22 mouse cellular contexts compared by ENCODE assay signal in the genomic region with DNA sequence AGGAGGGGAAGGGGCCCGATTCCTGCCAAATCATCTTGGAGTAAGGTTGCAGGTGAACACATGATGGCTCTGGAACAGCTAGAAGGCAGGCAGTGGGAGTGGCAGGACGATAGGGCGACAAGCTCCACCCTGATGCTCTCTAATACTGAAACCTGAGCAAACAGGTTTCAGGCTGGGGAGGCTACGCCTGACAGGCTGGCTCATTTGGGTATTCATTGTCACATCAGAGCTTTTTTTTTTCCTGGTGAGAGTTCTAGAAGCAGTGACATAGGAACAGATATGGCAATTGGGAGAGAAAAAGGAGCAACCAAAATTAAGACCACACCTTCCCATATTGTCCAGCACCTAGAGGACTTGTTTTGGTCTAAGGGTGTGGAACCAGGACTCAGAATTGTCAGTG. TPM values are rescaled to one million over a fixed set of nuclear protein-coding genes. Genes with fewer than 3 reads are reported as not detected.
A peak's percentile ranks its signal among the peaks of the same experiment; 100 is the strongest.
DNase-seq lines count a peak whose midpoint lies in the region; ATAC-seq and TF ChIP-seq lines count a peak whose summit lies in the region.
"Not testable (repeated sequence)": the region's sequence is repeated elsewhere in the genome, so short reads cannot be mapped to it uniquely, and the experiment has no call there.
"Had no signal": no experiment of that assay in that cellular context is flagged by ENCODE, and none has a peak within 500 bp of the region (broad histone marks: within the 10 kb centered on the region; RNA-seq: fewer than 3 reads in every experiment).

No protein-coding gene starts in this region.

- in situ Hi-C loops in CH12.LX (cut with MboI; ENCODE audit: low pct_ligation_motif_present, low pct_unique_long_range_greater_than_20kb, low sequenced_read_pairs), result not testable (repeated sequence)

- not testable (repeated sequence) for TF ChIP-seq POLR2A in CH12.LX (IDR thresholded peaks at IDR 0.05; ENCODE audit: low read depth, low read length)

- peak; percentile 22 for DNase-seq in A20 (ENCODE audit: low read depth, low spot score)
- peak; percentile 19 for DNase-seq in CH12.LX (ENCODE audit: extremely low read depth)
- peak; percentile 19 for DNase-seq in ES-CJ7 (ENCODE audit: low read depth, low spot score)
- peak; percentile 21 for DNase-seq in R1 (ENCODE audit: low read depth, low spot score)
- DNase-seq in ZHBTc4 (ENCODE audit: low read depth, low spot score), result peak; percentile 47
- peak; percentile 28 for DNase-seq in heart, adult 11 months
- peak; percentile 25 for DNase-seq in heart, embryonic 10.5 days (ENCODE audit: low spot score)
- DNase-seq in intestine, embryonic 14.5 days (ENCODE audit: low spot score), result peak; percentile 6

- 71% methylated on average over 4 of the region's 4 CpGs for WGBS in heart, embryonic 10.5 days
- 83% methylated on average over 4 of the region's 4 CpGs for WGBS in intestine, embryonic 14.5 days

- not testable (repeated sequence) for H3K27ac ChIP-seq in CH12.LX (ENCODE audit: insufficient read depth, low read depth); heart, embryonic 10.5 days; intestine, embryonic 14.5 days (ENCODE audit: low read depth)

- dilution Hi-C loops in CH12.LX (cut with MboI; ENCODE audit: extremely low pct_ligation_motif_present, extremely low pct_unique_long_range_greater_than_20kb, low sequenced_read_pairs), result not testable (repeated sequence)

- not testable (repeated sequence) for TF ChIP-seq CTCF in CH12.LX (conservative IDR thresholded peaks at IDR 0.05 in 1 of 2, IDR thresholded peaks at IDR 0.05 in 1 of 2; ENCODE audit: low read depth in 2 of 2, low read length in 2 of 2)

- not testable (repeated sequence) for TF ChIP-seq EP300 in CH12.LX (IDR thresholded peaks at IDR 0.05; ENCODE audit: low read length)

- H3K27me3 ChIP-seq in CH12.LX (replicated peaks), result peaks cover 35% of the 10 kb centered on the region
- H3K27me3 ChIP-seq in heart, embryonic 10.5 days (ENCODE audit: insufficient read depth, poor library complexity, severe bottlenecking); intestine, embryonic 14.5 days (replicated peaks; ENCODE audit: control insufficient read depth, insufficient read depth, low read length): not testable (repeated sequence)

- not testable (repeated sequence) for H3K9me3 ChIP-seq in CH12.LX (replicated peaks; ENCODE audit: low read length); heart, embryonic 10.5 days; intestine, embryonic 14.5 days (ENCODE audit: control insufficient read depth, low read length)

- H3K4me1 ChIP-seq in CH12.LX (ENCODE audit: control insufficient read depth in 1 of 2, insufficient read depth in 2 of 2); heart, embryonic 10.5 days; intestine, embryonic 14.5 days (replicated peaks; ENCODE audit: control insufficient read depth, insufficient read depth, low read length): not testable (repeated sequence)

- H3K79me2 ChIP-seq in CH12.LX (replicated peaks; ENCODE audit: control insufficient read depth, extremely low read depth, insufficient read depth, poor library complexity, severe bottlenecking), result not testable (repeated sequence)

- H3K4me2 ChIP-seq in CH12.LX (ENCODE audit: insufficient read depth, low read depth, poor library complexity, severe bottlenecking); intestine, embryonic 14.5 days (ENCODE audit: low read length): not testable (repeated sequence)

- not testable (repeated sequence) for H3K9ac ChIP-seq in CH12.LX (ENCODE audit: insufficient read depth, low read depth); intestine, embryonic 14.5 days (ENCODE audit: low read length)

- not testable (repeated sequence) for ATAC-seq in intestine, embryonic 14.5 days (replicated peaks; ENCODE audit: low FRiP score, low TSS enrichment, low read depth)

- H3K4me3 ChIP-seq in CH12.LX (replicated peaks in 1 of 3; ENCODE audit: low read depth in 2 of 3, low read length in 2 of 3, poor library complexity in 1 of 3); heart, embryonic 10.5 days; intestine, embryonic 14.5 days (ENCODE audit: low read depth, low read length): not testable (repeated sequence)

- TF ChIP-seq RAD21 in CH12.LX (IDR thresholded peaks at IDR 0.05; ENCODE audit: low read depth, low read length), result not testable (repeated sequence)

- H3K36me3 ChIP-seq in CH12.LX (replicated peaks in 1 of 2; ENCODE audit: control insufficient read depth in 1 of 2, insufficient read depth in 1 of 2, low read length in 1 of 2); heart, embryonic 10.5 days; intestine, embryonic 14.5 days (ENCODE audit: control insufficient read depth, insufficient read depth, low read length): not testable (repeated sequence)

TF ChIP-seq in CH12.LX, 34 proteins besides CTCF, POLR2A, EP300 and RAD21:
- TF ChIP-seq BHLHE40 (IDR thresholded peaks at IDR 0.05; ENCODE audit: low read depth, low read length) (peak; percentile 54; the same call in 1 of the 2 replicates), ZNF384 (IDR thresholded peaks at IDR 0.05; ENCODE audit: low read depth, low read length) (peak; percentile 67)
TF ChIP-seq in CH12.LX: peak in this region for 2; not testable (repeated sequence) for 32.

RNA-seq across cellular contexts. Expression of gene Ly6f, which starts 18.3 kb away (rescaled TPM):
- total RNA-seq in CH12.LX (2012; rRNA removed), result not detected in 2 replicates
- total RNA-seq in CH12.LX (2014; rRNA removed), result not detected in 2 replicates
- polyA plus RNA-seq in CH12.LX (2012; ENCODE audit: insufficient read length, low read depth), result not detected in 2 replicates
- not detected in 2 replicates for polyA plus RNA-seq in heart, embryonic 10.5 days (2016; fragmentation: Nextera tagmentation; extraction: Ambion mirVana)
- 0.38 TPM in 1 of 2 replicates, not detected in the other for polyA plus RNA-seq in intestine, embryonic 14.5 days (2014; fragmentation: Nextera tagmentation; extraction: Ambion mirVana)
- total RNA-seq: adrenal gland, adult 18-20 months; adrenal gland, adult 2 months; adrenal gland, adult 8-10 months; adrenal gland, postnatal 10 days; adrenal gland, postnatal 14 days; adrenal gland, postnatal 25 days; adrenal gland, postnatal 36 days; adrenal gland, postnatal 4 days; G1E; MEL had no signal
- polyA plus RNA-seq: activated CD4-positive, CD25-positive, alpha-beta regulatory T cell, adult 4 months; adrenal gland, adult 2 months; brain, embryonic 14.5 days; CD4-positive, CD25-positive, alpha-beta regulatory T cell, adult 4 months; cerebellum, adult 2 months; G1E had no signal
